Mouse (Mus musculus) myocyte (in vitro differentiated cells): Measurements from ENCODE around the gene Rgs9.

Source experiments
- MAX ChIP-seq: IDR thresholded peaks from one replicate; pipeline ENCODE4 v1.6.1; 2011; ENCODE audit warnings: low read depth, mild to moderate bottlenecking, control low read depth
- POLR2A ChIP-seq: IDR thresholded peaks from one replicate; pipeline ENCODE4 v1.6.1; 2011; ENCODE audit warnings: low read depth, mild to moderate bottlenecking, control low read depth, moderate library complexity; ENCODE audit not compliant: insufficient read length
- POLR2AphosphoS2 ChIP-seq: IDR thresholded peaks from one replicate; pipeline ENCODE4 v1.6.1; 2011; ENCODE audit warnings: low read depth, control low read depth; ENCODE audit not compliant: insufficient read length
- TCF12 ChIP-seq: IDR thresholded peaks from one replicate; pipeline ENCODE4 v1.6.1; 2011; ENCODE audit warnings: mild to moderate bottlenecking, control low read depth; ENCODE audit not compliant: poor library complexity, insufficient read depth, severe bottlenecking
- TCF3 ChIP-seq: IDR thresholded peaks from one replicate; pipeline ENCODE4 v1.6.1; 2011; ENCODE audit warnings: low read depth, control low read depth; ENCODE audit not compliant: insufficient read length

GRCm38 (mm10) chr11:109327952-109328351 is 30.0 kb upstream of the Rgs9 start:
- no peak for TF ChIP-seq TCF12
- no peak for TF ChIP-seq POLR2A
- TF ChIP-seq TCF3 = no peak
- TF ChIP-seq MAX = no peak
- TF ChIP-seq POLR2AphosphoS2 = no peak
